Mouse (Mus musculus) liver, embryonic 14.5 days (tissue): ENCODE results near the gene Qdpr. TPM values are rescaled to one million over a fixed set of nuclear protein-coding genes. Genes with fewer than 3 reads are reported as not detected.

Source experiments
- ATAC-seq: fragments of 200-750 bp; cut with Nextera tagmentation; 2 replicates; pipeline ENCODE4 v1.8.0; 2017; ENCODE audit warnings: moderate number of reproducible peaks, mild to moderate bottlenecking, moderate library complexity; ENCODE audit not compliant: insufficient read depth
- DNase-seq, 3 experiments: peaks; one replicate each; pipeline ENCODE4 v3.0.0-alpha.2; 2012 to 2013; ENCODE audit warnings: low read depth in 3 of 3, low spot score in 3 of 3
- H3K27ac ChIP-seq: fragments of 300-500 bp; sonication (generic); 2 replicates; pipeline ENCODE4 v1.5.1; 2014; ENCODE audit warnings: moderate library complexity, mild to moderate bottlenecking, control low read depth, inconsistent platforms
- H3K27me3 ChIP-seq: fragments of 300-500 bp; sonication (generic); 2 replicates; pipeline ENCODE4 v1.6.1; 2014; ENCODE audit warnings: mild to moderate bottlenecking, low read length, moderate library complexity; ENCODE audit not compliant: control insufficient read depth, insufficient read depth
- H3K36me3 ChIP-seq: fragments of 300-500 bp; sonication (generic); replicated peaks from 2 replicates; pipeline ENCODE4 v1.6.1; 2014; ENCODE audit warnings: low read depth; ENCODE audit not compliant: control insufficient read depth, insufficient read depth
- H3K4me1 ChIP-seq, 2 experiments: fragments of 200-500 bp in 1 of 2; fragments of 300-500 bp in 1 of 2; sonication (generic) in 1 of 2; replicated peaks; 2 replicates each; pipeline ENCODE4 v1.6.1; 2012 to 2014; ENCODE audit warnings: antibody characterized with exemption in 1 of 2, inconsistent platforms in 1 of 2, low read length in 1 of 2; ENCODE audit not compliant: control insufficient read depth in 2 of 2, insufficient read depth in 2 of 2
- H3K4me2 ChIP-seq: fragments of 300-500 bp; sonication (generic); 2 replicates; pipeline ENCODE4 v1.6.1; 2014; ENCODE audit warnings: low read depth, mild to moderate bottlenecking, control low read depth, moderate library complexity
- H3K4me3 ChIP-seq, 2 experiments: fragments of 200-500 bp in 1 of 2; fragments of 300-500 bp in 1 of 2; sonication (generic) in 1 of 2; 2 replicates each; pipeline ENCODE4 v1.5.1; 2012 to 2014; ENCODE audit warnings: low read depth in 2 of 2, low read length in 2 of 2, mild to moderate bottlenecking in 2 of 2, control low read depth in 1 of 2, inconsistent platforms in 1 of 2, moderate library complexity in 1 of 2; ENCODE audit not compliant: insufficient read depth in 1 of 2
- H3K9ac ChIP-seq: fragments of 300-500 bp; sonication (generic); replicated peaks from 2 replicates; pipeline ENCODE4 v1.6.1; 2014; ENCODE audit warnings: mild to moderate bottlenecking, control low read depth, moderate library complexity
- H3K9me3 ChIP-seq: fragments of 300-500 bp; sonication (generic); 2 replicates; pipeline ENCODE4 v1.6.1; 2016; ENCODE audit warnings: low read length, mixed read lengths; ENCODE audit not compliant: control insufficient read depth
- CTCF ChIP-seq: IDR thresholded peaks from 2 replicates; pipeline ENCODE4 v1.5.1; 2016; ENCODE audit warnings: antibody characterized with exemption, low read depth, control low read depth
- EP300 ChIP-seq: IDR thresholded peaks from 2 replicates; pipeline ENCODE4 v1.6.1; 2016; ENCODE audit warnings: antibody characterized with exemption, low read depth
- WGBS: fragments of 180-500 bp; shearing (Covaris S2); extraction: QIAGEN DNeasy Blood & Tissue Kit; methylation state at CpG from one replicate; pipeline ENCODE4 v1.1.7; 2014; ENCODE audit not compliant: insufficient replicate concordance; 5-methylcytosine and 5-hydroxymethylcytosine counted together
- polyA plus RNA-seq, 2 experiments: library from polyadenylated mRNA; depleted of rRNA in 1 of 2; stranded (reverse) in 1 of 2; unstranded in 1 of 2; fragments of >200 nt; fragmentation: Nextera tagmentation in 1 of 2; extraction: Ambion mirVana in 1 of 2; gene quantifications; 2 replicates each; pipeline versions ENCODE4 v1.2.1 to v1.2.3; 2012 to 2014

The Qdpr gene
- polyA plus RNA-seq, 2 experiments = 32.6 to 61.1 TPM

DNA sequence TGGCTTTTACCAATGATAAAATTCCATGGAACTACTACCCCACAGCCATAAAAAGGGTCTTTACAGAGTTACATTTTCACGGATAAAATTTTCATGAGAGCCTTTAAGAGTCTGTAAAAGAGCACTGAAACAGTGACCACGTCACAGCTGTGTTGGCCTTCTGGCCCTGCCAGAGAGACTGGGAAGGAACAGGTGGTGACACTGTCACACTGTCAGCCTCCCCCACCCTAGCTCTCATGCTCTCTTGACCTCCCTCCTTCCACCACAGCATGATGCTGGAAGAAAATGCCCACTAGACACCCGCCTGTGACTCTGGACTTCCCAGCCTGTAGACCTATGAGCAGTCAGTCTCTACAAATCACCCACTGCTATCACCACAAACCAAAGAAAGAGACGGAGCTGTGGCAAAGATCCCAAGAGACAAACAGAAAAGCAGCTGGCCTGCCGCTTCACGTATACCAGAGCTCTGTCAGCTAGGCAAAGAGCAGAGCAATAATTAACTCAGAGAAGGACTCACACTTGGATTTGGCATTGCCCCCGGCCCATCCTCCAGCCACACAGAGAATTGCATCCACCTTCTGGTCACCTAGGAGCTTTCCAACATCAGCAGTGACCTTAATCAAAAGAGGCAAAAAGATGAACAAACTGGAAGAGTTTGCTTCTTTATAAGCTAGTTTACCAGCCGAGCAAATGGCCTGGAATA is 5.8 kb downstream of the Qdpr start:
- no peaks in the 10 kb centered on the region; the same call in 1 of the 2 replicates for H3K36me3 ChIP-seq
- H3K27me3 ChIP-seq = no peaks in the 10 kb centered on the region
- H3K9me3 ChIP-seq = no peaks in the 10 kb centered on the region
- H3K4me2 ChIP-seq = no peak overlapping the region
- H3K27ac ChIP-seq = no peak overlapping the region
- H3K9ac ChIP-seq = no peak overlapping the region
- H3K4me1 ChIP-seq = peaks cover 0 to 9% of the 10 kb centered on the region in 2 experiments; a peak in 3 of 4 replicates
- 61% methylated on average over 8 of the region's 8 CpGs for whole genome bisulfite sequencing
- no peak for TF ChIP-seq CTCF
- TF ChIP-seq EP300 = no peak
- DNase-seq = no peak
- peak; percentile 53; the same call in 1 of the 2 replicates for ATAC-seq
- no peak overlapping the region for H3K4me3 ChIP-seq

DNA sequence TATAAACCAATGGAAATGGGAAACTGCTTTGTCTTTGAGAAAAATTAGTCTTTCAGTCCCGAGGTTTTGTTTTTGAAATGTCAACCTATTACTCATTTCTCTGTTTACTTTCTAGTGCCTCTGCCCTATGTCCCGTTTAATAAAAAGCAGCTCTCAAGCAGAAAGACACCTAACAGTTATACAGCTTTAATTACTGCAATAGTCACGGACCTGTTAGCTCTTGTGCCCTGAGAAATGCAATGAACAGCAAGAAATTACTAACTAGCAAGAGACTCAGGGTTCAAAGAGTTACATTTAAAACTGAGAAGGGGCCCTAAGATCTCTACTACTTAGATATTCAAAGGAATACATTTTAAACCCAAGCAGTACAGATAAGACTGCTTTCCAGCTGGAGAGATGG is 8.3 kb downstream of the Qdpr start:
- Histone ChIP-seq H3K9ac (no peak overlapping the region), H3K4me3 (no peak overlapping the region), H3K27ac (no peak overlapping the region), H3K4me2 (no peak overlapping the region), H3K27me3 (no peaks in the 10 kb centered on the region), H3K9me3 (no peaks in the 10 kb centered on the region), H3K36me3 (no peaks in the 10 kb centered on the region; the same call in 1 of the 2 replicates), H3K4me1 (no peaks in the 10 kb centered on the region)
- no peak for ATAC-seq
- WGBS = 62% methylated on average over 3 of the region's 3 CpGs
- no peak for TF ChIP-seq CTCF
- TF ChIP-seq EP300 = no peak
- DNase-seq = no peak

DNA sequence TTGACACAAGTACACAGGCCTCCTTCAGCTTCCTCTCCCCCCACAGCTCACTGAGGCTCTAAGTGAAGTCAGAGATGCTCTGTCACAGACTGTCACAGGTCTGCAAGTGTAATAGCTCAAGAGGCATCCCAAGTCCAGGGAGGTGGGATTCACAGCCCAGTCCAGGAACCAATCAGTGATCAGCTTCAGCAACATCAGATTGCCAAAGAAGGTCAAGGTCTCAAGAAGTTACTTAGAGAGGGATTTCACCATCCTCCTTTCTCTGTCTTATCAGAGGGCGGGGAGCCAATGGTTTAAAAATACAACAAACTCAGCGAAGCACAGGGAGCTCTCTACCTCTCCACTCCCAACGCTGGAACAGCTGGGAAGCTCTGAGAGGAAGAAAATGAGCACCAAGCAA is 8.9 kb downstream of the Qdpr start:
- Histone ChIP-seq H3K9ac (no peak overlapping the region), H3K36me3 (no peaks in the 10 kb centered on the region; the same call in 1 of the 2 replicates), H3K4me2 (no peak overlapping the region), H3K4me3 (no peak overlapping the region), H3K27me3 (no peaks in the 10 kb centered on the region), H3K4me1 (no peaks in the 10 kb centered on the region), H3K27ac (no peak overlapping the region), H3K9me3 (no peaks in the 10 kb centered on the region)
- ATAC-seq (no peak), DNase-seq (no peak)
- no peak for TF ChIP-seq EP300
- no peak for TF ChIP-seq CTCF
- WGBS = 67% methylated on average over 3 of the region's 3 CpGs

DNA sequence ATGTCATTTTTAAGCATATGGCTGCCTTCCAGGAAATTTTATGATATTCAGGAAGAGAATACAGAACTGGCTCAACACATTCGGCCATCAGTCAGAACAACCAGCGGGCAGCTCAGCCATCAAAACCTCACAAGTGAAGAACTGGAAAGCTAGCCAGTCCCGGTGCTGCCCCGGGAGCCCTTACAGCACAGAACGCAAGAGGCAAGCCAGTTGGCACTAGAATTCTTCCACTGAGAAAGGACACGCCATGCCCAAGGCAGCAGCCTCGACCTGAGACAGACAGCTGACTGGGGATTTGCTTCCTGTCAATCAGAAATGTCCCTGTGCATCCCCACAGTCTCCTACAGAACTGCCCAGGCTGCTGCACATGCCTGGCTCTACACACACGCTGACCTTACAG is 11.7 kb downstream of the Qdpr start:
- Histone ChIP-seq H3K4me2 (no peak overlapping the region), H3K36me3 (no peaks in the 10 kb centered on the region; the same call in 1 of the 2 replicates), H3K4me3 (no peak overlapping the region), H3K27ac (no peak overlapping the region), H3K4me1 (no peaks in the 10 kb centered on the region), H3K9ac (no peak overlapping the region), H3K27me3 (no peaks in the 10 kb centered on the region), H3K9me3 (no peaks in the 10 kb centered on the region)
- TF ChIP-seq CTCF = no peak
- ATAC-seq = no peak
- 71% methylated on average over 8 of the region's 8 CpGs for WGBS
- no peak for DNase-seq

DNA sequence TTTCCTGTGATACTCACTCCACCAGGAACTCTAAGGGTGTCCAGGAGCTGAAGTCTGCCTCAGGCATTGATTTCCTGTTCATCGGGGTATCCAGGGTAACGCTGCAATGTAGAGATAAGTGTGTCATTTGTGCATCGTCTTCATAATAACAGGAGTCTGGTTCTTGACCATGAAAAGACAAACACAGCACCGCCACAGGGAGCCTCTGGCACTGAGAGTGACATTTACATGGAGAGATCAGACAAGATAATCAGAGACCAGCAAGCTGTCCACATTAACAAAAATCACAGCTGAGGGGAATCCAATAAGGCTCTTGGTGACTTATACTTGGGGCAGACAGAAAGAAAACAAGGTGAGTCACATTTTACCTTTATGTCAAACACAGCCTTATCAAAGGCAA is 12.2 kb downstream of the Qdpr start:
- DNase-seq (no peak), ATAC-seq (no peak)
- Histone ChIP-seq H3K4me1 (no peaks in the 10 kb centered on the region), H3K36me3 (no peaks in the 10 kb centered on the region), H3K27me3 (no peaks in the 10 kb centered on the region), H3K27ac (no peak overlapping the region), H3K4me2 (no peak overlapping the region), H3K4me3 (no peak overlapping the region), H3K9me3 (no peaks in the 10 kb centered on the region), H3K9ac (no peak overlapping the region)
- TF ChIP-seq CTCF (no peak), EP300 (no peak)
- 66% methylated on average over 4 of the region's 4 CpGs for WGBS
